Mouse (Mus musculus): ENCODE measurements at regions not wholly inside any gene's neighbourhood (a gene's known extent, or its start where the extent isn't known, plus 50 kb on each side); places are given as distances from the start of the nearest gene placed in this dataset.

- peak; percentile 91 for DNase-seq (ENCODE audit: low spot score)
Measured at GRCm38 (mm10) chr1:102628061-102628460, 2140.3 kb upstream of the Cdh20 start.

GRCm38 (mm10) chr1:102644379-102644778 lies 2123.9 kb upstream of the Cdh20 start:
- DNase-seq (ENCODE audit: low spot score) = no peak

DNA sequence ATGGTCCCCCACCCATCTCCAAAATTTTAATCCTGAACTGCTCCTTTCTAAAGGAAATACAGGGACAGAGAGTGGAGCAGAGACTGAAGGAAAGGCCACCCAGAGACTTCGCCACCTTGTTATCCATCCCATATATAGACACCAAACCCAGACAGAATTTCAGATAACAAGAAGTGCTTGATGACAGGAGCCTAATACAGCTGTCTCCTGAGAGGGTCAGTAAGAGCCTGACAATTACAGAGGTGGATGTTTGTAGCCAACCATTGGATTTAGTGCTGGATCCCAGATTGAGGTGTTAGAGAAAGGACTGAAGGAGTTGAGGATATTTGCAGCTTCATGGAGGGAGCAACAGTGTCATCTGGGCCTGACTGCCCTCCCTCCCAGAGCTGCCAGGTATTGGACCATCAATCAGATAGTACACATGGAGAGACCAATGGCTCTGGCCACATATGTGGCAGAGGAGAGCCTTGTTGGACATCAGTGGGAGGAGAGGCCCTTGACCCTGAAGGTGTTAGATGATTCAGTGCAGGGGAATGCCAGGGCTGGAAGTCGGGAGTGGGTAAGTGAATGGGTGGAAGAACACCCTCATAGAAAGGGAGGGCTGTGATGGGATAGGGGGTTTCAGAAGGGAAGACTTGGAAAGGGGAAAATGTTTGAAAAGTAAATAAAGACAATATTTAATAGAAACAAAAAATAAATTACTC lies 2080.8 kb upstream of the Cdh20 start:
- no peak for DNase-seq (ENCODE audit: low spot score)

GRCm38 (mm10) chr1:102716459-102716858 lies 2051.9 kb upstream of the Cdh20 start:
- no peak for DNase-seq (ENCODE audit: low spot score)

GRCm38 (mm10) chr1:102733991-102734390 lies 2034.3 kb upstream of the Cdh20 start:
- DNase-seq (ENCODE audit: low spot score) = no peak

DNA sequence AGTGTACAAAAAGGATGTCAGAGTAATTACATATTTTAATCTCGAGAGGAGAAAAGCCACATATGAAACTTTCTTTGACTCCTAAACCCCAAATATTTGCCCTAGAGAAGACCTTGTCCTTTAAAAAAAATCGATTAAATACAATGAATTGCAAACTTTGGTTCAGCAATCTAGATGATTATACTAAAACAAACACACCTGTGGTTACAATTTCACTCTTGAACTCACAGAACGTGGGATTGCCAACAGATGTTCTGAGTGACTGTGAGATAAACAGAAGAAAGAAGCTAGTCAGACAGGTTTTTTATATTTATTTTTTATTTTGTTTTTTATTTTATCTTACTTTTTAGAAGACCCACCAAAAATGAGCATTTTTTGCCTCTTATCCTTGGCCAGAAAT lies 2032.9 kb upstream of the Cdh20 start:
- DNase-seq (ENCODE audit: low spot score) = no peak

DNA sequence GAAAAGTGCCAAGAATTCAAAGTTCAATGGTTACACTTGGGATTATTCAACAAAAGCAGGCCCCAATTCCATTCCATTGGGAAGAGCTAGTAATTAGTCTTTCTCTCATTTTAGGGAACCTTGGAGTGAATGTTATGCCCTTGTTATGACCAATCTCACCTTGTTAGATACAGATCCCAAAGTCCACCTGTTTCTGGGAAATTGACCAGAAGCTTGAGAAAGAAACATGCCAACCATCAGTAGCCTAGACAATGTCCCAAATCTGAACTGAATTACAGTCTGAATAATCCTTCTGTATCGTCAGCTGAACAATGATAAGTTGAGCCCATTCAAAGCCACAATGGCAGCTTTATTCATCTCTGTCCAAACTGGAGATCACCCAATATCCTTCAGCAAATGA lies 2010.4 kb upstream of the Cdh20 start:
- no peak for DNase-seq (ENCODE audit: low spot score)
